Mouse (Mus musculus): ENCODE results near the gene Fam126b. TPM values are rescaled to one million over a fixed set of nuclear protein-coding genes. Genes with fewer than 3 reads are reported as not detected.
"Not testable (repeated sequence)": the region's sequence is repeated elsewhere in the genome, so short reads cannot be mapped to it uniquely, and the experiment has no call there.

Gene Fam126b
- total RNA-seq (2021) = 10 to 100 TPM; 68.6 to 70.4 TPM

DNA sequence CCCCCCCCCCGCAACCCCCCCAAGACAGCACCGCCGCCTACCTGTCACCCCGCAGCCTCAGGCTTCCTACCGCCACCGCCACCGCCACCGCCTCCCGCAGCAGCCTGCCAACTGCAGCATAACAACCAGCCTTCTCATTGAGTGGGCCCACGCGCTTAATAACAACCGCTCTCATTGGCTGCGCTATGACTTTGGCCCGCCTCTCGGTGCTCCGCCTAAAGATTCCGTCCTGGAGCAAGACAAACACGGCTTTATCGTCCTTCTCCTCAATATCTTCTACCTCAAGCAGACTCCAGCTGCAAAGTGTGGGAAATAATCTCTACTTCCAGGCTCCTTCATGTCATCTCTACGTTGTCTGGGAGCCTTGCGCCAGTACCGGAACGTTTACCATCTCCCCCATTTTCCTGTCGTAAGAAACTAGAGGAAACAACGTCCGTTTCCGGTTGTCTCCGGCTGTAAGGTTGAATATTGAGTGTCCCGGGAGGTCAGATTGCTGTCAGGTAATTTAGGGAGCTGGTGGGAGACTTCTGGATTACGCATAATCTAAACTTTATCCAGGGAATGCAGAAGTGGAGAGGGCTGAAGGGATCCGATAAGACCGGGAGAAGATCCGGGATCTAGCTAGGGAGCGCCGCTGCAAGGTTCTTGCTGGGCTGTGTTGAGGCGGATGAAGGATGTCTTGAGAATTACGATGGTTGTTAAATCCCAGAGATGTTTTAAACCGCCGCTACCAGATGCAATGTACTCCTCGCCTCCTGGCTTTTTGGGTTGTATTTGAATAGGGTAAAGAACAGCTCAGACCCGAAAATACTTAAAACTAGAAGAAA, at the start of gene Fam126b, which contains the start of gene Ndufb3:
Gene Fam126b, minus strand, starts transcription at position 153 of the 827 bp plus-strand sequence.
Gene Ndufb3, plus strand, starts transcription at position 214 of the 827 bp plus-strand sequence.
- peak; percentile 90 to 93 for DNase-seq (ENCODE audit: extremely low spot score in 1 of 2, low spot score in 2 of 2)
- intact Hi-C loops (cut with DNase I) = no loop called here

- DNase-seq (ENCODE audit: extremely low spot score in 1 of 2, low spot score in 2 of 2); intact Hi-C loops (cut with DNase I): not testable (repeated sequence)
Observed at GRCm38 (mm10) chr1:58628847-58629246, 42.7 kb upstream of the Fam126b start.

DNA sequence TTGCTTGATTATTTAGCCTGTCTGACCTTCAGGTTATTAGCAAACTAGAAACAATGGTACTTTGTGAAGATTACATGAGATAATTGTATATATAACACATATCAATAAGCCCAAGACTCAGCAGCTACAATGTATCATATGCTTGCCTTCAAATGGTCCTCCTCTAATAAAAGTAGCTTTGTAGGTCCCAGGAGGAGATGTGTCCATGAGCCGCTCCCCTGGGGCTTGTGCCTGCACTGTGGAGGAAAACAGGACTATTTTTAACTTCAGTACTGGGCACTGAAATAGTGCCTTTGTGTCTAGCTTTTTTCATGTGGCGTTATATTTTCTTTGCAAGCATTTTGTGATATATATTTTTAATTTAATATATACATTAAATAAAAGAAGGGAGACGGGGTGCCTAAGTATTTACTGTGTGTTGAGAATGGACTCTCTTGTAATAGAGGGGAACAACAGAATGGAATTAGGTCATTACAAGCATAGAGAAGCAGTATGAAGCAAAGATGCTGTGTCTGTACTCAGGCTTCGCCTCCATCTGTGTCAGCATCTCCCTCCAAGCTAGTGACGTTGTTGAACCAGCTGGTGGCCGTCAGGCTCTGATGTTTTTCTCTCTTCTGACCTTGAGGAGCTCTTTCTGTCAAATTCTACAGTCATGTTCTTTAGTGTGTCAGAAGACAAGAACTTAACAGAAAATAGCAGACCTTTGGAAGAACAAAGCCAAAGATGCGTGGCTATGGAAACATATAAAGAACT, 36.0 kb upstream of the Fam126b start:
- intact Hi-C loops (cut with DNase I) = no loop called here
- peak in 1 of 2 experiments; percentile 50 for DNase-seq (ENCODE audit: extremely low spot score in 1 of 2, low spot score in 2 of 2)

- intact Hi-C loops (cut with DNase I) = no loop called here
- DNase-seq (ENCODE audit: extremely low spot score in 1 of 2, low spot score in 2 of 2) = no peak
Observed at GRCm38 (mm10) chr1:58621251-58621650, 35.1 kb upstream of the Fam126b start.

DNA sequence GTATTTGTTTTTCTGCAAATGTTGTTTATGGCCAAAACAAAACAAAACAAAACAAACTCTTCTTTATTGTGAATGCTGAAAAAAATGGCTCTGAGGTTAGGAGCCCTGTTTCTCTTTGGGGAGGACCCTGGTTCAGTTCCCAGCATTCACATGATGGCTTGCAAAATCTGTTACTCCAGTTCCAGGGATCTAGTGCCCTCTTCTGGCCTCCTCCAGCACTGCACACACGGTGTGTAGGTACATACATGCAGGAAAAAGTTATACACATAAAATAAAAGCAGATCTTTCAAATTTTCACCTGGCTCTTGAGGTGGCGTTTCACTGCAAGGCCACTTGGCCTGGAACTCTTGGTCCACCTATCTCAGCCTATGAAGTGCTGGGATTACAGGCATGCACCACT, 32.6 kb upstream of the Fam126b start:
- peak in 1 of 2 experiments; percentile 30 for DNase-seq (ENCODE audit: extremely low spot score in 1 of 2, low spot score in 2 of 2)
- intact Hi-C loops (cut with DNase I) = no loop called here

DNA sequence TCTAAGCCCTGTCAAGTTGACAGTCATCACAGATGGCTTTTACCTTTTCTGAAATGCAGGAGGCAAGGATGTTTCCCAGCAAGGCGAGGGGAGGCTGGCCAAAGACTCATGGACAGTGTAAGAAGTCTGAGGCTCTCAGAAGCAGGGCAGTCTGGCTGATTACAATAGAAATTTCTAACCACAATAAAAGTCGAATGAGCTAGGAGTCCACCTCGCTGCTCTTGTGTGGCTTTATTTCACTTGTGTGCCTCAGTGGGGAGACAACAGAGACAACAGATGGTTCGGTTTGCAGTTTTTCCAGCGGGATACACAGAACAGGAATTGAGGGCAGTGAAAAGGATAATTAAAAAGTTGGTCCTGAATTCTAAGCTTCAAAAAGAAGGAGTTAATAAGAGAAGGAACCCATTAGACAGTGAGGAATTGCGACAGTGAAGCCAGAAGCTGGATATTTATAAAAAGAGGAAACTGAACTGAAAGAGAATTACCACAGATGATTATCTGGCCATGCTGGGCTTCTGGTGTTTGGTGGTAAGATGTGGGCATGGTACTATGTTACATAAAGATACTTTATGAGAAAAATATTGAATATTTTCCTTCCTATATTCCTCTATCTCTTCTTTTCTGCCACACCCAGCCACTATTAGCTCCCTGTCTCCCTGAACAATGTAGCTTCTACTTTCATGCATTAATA, 32.0 kb upstream of the Fam126b start:
- intact Hi-C loops (cut with DNase I) = no loop called here
- DNase-seq (ENCODE audit: extremely low spot score in 1 of 2, low spot score in 2 of 2) = no peak

- no peak for DNase-seq (ENCODE audit: extremely low spot score in 1 of 2, low spot score in 2 of 2)
- intact Hi-C loops (cut with DNase I) = no loop called here
Observed at GRCm38 (mm10) chr1:58617076-58617475, 31.0 kb upstream of the Fam126b start.

DNA sequence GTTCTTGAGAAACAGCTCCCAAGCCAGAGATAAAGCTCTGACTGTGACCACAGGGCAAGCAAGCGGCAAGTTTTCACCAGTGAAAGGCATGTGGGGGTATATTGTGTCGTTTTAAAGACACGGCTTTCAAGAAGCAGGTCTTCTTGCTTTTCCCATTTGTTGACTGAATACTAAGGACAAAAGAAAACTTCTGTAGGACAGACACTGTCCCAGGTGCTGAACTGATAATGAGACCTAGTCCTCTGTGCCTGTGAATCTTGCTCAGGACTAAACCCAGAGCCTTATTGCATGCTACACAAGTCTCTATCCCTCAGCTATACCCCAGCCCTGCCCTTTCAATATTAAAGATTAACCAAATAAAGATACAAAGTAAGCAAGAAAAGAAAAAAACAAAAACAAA, 30.1 kb upstream of the Fam126b start:
- DNase-seq (ENCODE audit: extremely low spot score in 1 of 2, low spot score in 2 of 2) = no peak
- intact Hi-C loops (cut with DNase I) = no loop called here

DNA sequence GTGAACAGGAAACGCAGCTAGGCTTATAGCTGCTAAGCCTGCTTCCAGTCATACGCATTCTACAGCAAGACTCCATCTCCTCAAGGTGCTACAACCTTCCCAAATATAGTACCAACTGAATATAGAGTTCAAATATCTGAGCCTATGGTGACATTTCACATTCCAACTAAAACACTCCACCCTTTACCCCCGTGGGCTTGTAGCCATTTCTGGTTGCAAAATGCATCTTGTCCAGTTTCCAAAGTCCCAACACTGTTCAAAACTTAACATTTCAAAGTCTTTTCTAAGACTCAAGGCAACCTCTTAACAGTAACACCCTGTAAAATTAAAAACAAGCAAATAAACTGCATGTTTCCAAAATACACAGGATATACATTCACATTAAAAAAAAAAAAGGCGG, 29.0 kb upstream of the Fam126b start:
- intact Hi-C loops (cut with DNase I) = no loop called here
- no peak for DNase-seq (ENCODE audit: extremely low spot score in 1 of 2, low spot score in 2 of 2)

- peak in 1 of 2 experiments; percentile 29 for DNase-seq (ENCODE audit: extremely low spot score in 1 of 2, low spot score in 2 of 2)
- intact Hi-C loops (cut with DNase I) = no loop called here
Observed at GRCm38 (mm10) chr1:58614424-58614823, 28.3 kb upstream of the Fam126b start.

- DNase-seq (ENCODE audit: extremely low spot score in 1 of 2, low spot score in 2 of 2) = no peak
- intact Hi-C loops (cut with DNase I) = no loop called here
Observed at GRCm38 (mm10) chr1:58613786-58614185, 27.7 kb upstream of the Fam126b start.

- DNase-seq (ENCODE audit: extremely low spot score in 1 of 2, low spot score in 2 of 2) = no peak
- intact Hi-C loops (cut with DNase I) = no loop called here
Observed at GRCm38 (mm10) chr1:58610611-58611010, 24.5 kb upstream of the Fam126b start.

DNA sequence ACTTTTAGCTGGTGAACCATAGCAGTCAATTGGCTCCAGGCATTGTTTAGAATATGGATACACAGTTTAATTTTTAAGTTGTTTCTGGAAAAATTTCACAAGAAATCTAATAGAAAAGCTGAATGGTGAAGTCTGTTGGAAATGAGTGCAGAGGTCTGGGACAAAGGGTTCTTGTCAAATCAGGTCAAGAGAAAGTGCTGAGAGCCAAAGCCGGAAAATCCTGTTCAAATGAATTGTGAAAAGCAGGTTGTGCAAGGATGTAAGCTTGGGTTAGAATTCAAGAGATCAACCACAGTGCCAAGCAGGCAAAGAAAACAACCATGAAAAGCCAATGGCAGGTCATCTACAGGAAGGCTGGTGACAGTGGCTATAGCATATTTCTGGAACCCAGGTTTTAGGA, 24.0 kb upstream of the Fam126b start:
- intact Hi-C loops (cut with DNase I) = no loop called here

DNA sequence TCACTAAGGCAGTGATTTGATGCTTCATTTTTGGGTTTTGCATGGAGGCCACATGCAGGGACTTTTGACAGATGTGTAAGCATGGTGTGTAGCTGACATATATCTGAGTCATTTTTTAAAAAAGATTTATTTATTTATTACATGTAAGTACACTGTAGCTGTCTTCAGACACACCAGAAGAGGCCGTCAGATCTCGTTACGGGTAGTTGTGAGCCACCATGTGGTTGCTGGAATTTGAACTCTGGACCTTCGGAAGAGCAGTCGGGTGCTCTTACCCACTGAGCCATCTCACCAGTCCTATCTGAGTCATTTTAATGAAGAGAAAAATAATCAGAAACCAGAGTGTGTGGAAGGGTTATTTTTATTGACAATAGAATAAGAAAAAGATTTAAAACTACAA, 23.5 kb upstream of the Fam126b start:
- intact Hi-C loops (cut with DNase I) = not testable (repeated sequence)

More for the DNA sequence above, 24.0 kb upstream of the Fam126b start:
- no peak for DNase-seq (ENCODE audit: extremely low spot score in 1 of 2, low spot score in 2 of 2)

GRCm38 (mm10) chr1:58603738-58604137, 17.6 kb upstream of the Fam126b start:
- DNase-seq (ENCODE audit: extremely low spot score in 1 of 2, low spot score in 2 of 2) = no peak
- intact Hi-C loops (cut with DNase I) = no loop called here

More for the DNA sequence above, 23.5 kb upstream of the Fam126b start:
- DNase-seq (ENCODE audit: extremely low spot score in 1 of 2, low spot score in 2 of 2) = not testable (repeated sequence)

DNA sequence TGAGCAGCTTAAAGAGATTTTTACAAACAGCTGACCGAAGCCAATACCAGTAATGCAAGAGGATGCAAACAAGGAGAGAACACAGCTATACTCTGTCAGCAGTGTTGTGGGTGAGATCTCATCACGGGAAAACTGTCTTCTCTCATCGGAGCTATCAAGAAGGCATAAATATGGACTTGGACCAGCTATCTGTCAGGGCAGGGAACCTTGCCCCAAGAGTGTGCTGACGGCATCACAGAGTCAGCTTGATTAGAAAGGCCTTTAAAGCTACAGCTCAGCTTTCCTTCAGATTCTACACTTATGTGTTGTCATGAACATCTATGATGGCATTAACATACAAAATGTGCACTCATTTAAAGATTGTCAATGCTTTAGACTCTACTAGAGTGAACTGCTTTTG, 16.6 kb upstream of the Fam126b start:
- no peak for DNase-seq (ENCODE audit: extremely low spot score in 1 of 2, low spot score in 2 of 2)
- intact Hi-C loops (cut with DNase I) = no loop called here

DNA sequence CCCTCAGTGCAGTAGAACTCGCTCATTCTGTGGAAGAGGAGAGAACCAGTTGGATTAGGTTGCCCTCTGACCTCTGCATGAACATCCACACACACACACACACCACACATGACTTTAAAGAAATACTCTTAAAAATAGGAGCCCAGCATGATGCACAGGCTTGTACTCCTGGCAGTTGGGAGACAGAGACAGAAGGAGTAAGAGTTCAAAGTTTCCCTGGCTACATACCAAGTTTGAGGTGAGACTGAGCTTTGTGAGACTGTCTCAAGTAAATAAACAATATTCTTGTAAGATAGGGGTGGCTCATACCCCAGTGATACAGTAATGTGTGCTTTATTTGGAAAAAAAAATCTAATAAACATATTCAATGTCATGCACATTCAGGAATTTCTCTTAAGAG, 1.4 kb upstream of the Fam126b start:
- no peak for DNase-seq (ENCODE audit: extremely low spot score in 1 of 2, low spot score in 2 of 2)
- intact Hi-C loops (cut with DNase I) = no loop called here

- peak in 1 of 2 experiments; percentile 13 for DNase-seq (ENCODE audit: extremely low spot score in 1 of 2, low spot score in 2 of 2)
- intact Hi-C loops (cut with DNase I) = no loop called here
Observed at GRCm38 (mm10) chr1:58585373-58586170, 551 bp downstream of the Fam126b start.

- intact Hi-C loops (cut with DNase I) = no loop called here
Observed at GRCm38 (mm10) chr1:58584271-58584670, 1.9 kb downstream of the Fam126b start.

More at GRCm38 (mm10) chr1:58584271-58584670, 1.9 kb downstream of the Fam126b start:
- DNase-seq (ENCODE audit: extremely low spot score in 1 of 2, low spot score in 2 of 2) = no peak
